Mouse (Mus musculus) intestine, postnatal 0 days (tissue): Measurements from ENCODE around the gene Scn2b. TPM values are rescaled to one million over a fixed set of nuclear protein-coding genes. Genes with fewer than 3 reads are reported as not detected.

Source experiments
- ATAC-seq: fragments of 200-750 bp; cut with Nextera tagmentation; 2 replicates; pipeline ENCODE4 v1.8.0; 2017; ENCODE audit warnings: mild to moderate bottlenecking, moderate TSS enrichment, moderate library complexity
- H3K27ac ChIP-seq: fragments of 300-500 bp; sonication (generic); 2 replicates; pipeline ENCODE4 v1.5.1; 2014; ENCODE audit warnings: mild to moderate bottlenecking, low read depth, low read length, moderate library complexity
- H3K27me3 ChIP-seq: fragments of 300-500 bp; sonication (generic); replicated peaks from 2 replicates; pipeline ENCODE4 v1.6.1; 2014; ENCODE audit warnings: low read length, mixed read lengths; ENCODE audit not compliant: control insufficient read depth, insufficient read depth
- H3K36me3 ChIP-seq: fragments of 300-500 bp; sonication (generic); 2 replicates; pipeline ENCODE4 v1.6.1; 2014; ENCODE audit warnings: mild to moderate bottlenecking, moderate library complexity; ENCODE audit not compliant: control insufficient read depth, insufficient read depth
- H3K4me1 ChIP-seq: fragments of 300-500 bp; sonication (generic); replicated peaks from 2 replicates; pipeline ENCODE4 v1.6.1; 2014; ENCODE audit warnings: antibody characterized with exemption, low read length, mixed read lengths; ENCODE audit not compliant: control insufficient read depth, insufficient read depth
- H3K4me2 ChIP-seq: fragments of 300-500 bp; sonication (generic); replicated peaks from 2 replicates; pipeline ENCODE4 v1.6.1; 2014; ENCODE audit warnings: low read depth, mild to moderate bottlenecking, moderate library complexity
- H3K4me3 ChIP-seq: fragments of 300-500 bp; sonication (generic); 2 replicates; pipeline ENCODE4 v1.5.1; 2014; ENCODE audit warnings: low read depth, low read length
- H3K9ac ChIP-seq: fragments of 300-500 bp; sonication (generic); 2 replicates; pipeline ENCODE4 v1.6.1; 2014; ENCODE audit warnings: mild to moderate bottlenecking, low read depth, low read length
- H3K9me3 ChIP-seq: fragments of 300-500 bp; sonication (generic); 2 replicates; pipeline ENCODE4 v1.6.1; 2016; ENCODE audit warnings: mixed run types; ENCODE audit not compliant: control insufficient read depth
- CTCF ChIP-seq: sonication (generic); IDR thresholded peaks from 2 replicates; pipeline ENCODE4 v1.5.1; 2016; ENCODE audit warnings: low read depth, mild to moderate bottlenecking, control low read depth, antibody characterized with exemption, moderate library complexity
- WGBS: fragments of 180-500 bp; shearing (Covaris S2); extraction: QIAGEN DNeasy Blood & Tissue Kit; methylation state at CpG from one replicate; pipeline ENCODE4 v1.1.7; 2014; 5-methylcytosine and 5-hydroxymethylcytosine counted together
- polyA plus RNA-seq: library from polyadenylated mRNA; unstranded; fragments of >200 nt; fragmentation: Nextera tagmentation; extraction: Ambion mirVana; gene quantifications from 2 replicates; pipeline ENCODE4 v1.2.1, GENCODE M21; 2015

Gene Scn2b
- polyA plus RNA-seq, 1 experiment from 2014 or later, result 0.96 TPM

- Histone ChIP-seq H3K27ac (no peak overlapping the region), H3K9ac (no peak overlapping the region), H3K4me1 (peaks cover 16% of the 10 kb centered on the region; the same call in 1 of the 2 replicates), H3K9me3 (no peaks in the 10 kb centered on the region), H3K27me3 (no peaks in the 10 kb centered on the region), H3K4me2 (peak overlapping the region; percentile 55), H3K4me3 (0 out of 2 replicates have a peak overlapping the region, but pooled peaks have one; percentile 35), H3K36me3 (no peaks in the 10 kb centered on the region)
- ATAC-seq, result no peak
- 50% methylated on average over 10 of the region's 10 CpGs for WGBS
- TF ChIP-seq CTCF, result no peak
Measured at GRCm38 (mm10) chr9:45118552-45118951, 970 bp downstream of the Scn2b start.

GRCm38 (mm10) chr9:45119316-45119953 is 1.9 kb downstream of the Scn2b start:
- WGBS, result 95% methylated on average over 8 of the region's 8 CpGs
- Histone ChIP-seq H3K9ac (no peak overlapping the region), H3K27me3 (no peaks in the 10 kb centered on the region), H3K9me3 (no peaks in the 10 kb centered on the region), H3K4me2 (no peak overlapping the region), H3K27ac (no peak overlapping the region), H3K4me3 (no peak overlapping the region), H3K36me3 (no peaks in the 10 kb centered on the region), H3K4me1 (peaks cover 16% of the 10 kb centered on the region; the same call in 1 of the 2 replicates)
- no peak for ATAC-seq
- TF ChIP-seq CTCF, result peak; percentile 56

GRCm38 (mm10) chr9:45119954-45120530 is 2.5 kb downstream of the Scn2b start:
- no peaks in the 10 kb centered on the region for H3K27me3 ChIP-seq
- peaks cover 16% of the 10 kb centered on the region; the same call in 1 of the 2 replicates for H3K4me1 ChIP-seq
- ATAC-seq, result no peak
- no peak overlapping the region for H3K27ac ChIP-seq
- no peak overlapping the region for H3K4me3 ChIP-seq
- TF ChIP-seq CTCF, result no peak
- H3K9ac ChIP-seq, result no peak overlapping the region
- no peaks in the 10 kb centered on the region for H3K9me3 ChIP-seq
- WGBS, result 90% methylated on average over 14 of the region's 14 CpGs
- no peak overlapping the region for H3K4me2 ChIP-seq
- no peaks in the 10 kb centered on the region for H3K36me3 ChIP-seq

- no peak for ATAC-seq
- Histone ChIP-seq H3K4me3 (no peak overlapping the region), H3K9me3 (no peaks in the 10 kb centered on the region), H3K27ac (no peak overlapping the region), H3K36me3 (no peaks in the 10 kb centered on the region), H3K27me3 (no peaks in the 10 kb centered on the region), H3K9ac (no peak overlapping the region), H3K4me1 (peaks cover 16% of the 10 kb centered on the region; the same call in 1 of the 2 replicates), H3K4me2 (no peak overlapping the region)
- WGBS, result 88% methylated on average over 6 of the region's 6 CpGs
- TF ChIP-seq CTCF, result no peak
Measured at GRCm38 (mm10) chr9:45120567-45120966, 3.0 kb downstream of the Scn2b start.

GRCm38 (mm10) chr9:45121001-45121400 is 3.4 kb downstream of the Scn2b start:
- H3K4me2 ChIP-seq, result no peak overlapping the region
- H3K9ac ChIP-seq, result no peak overlapping the region
- no peaks in the 10 kb centered on the region for H3K27me3 ChIP-seq
- peaks cover 13% of the 10 kb centered on the region; the same call in 1 of the 2 replicates for H3K4me1 ChIP-seq
- 69% methylated on average over 6 of the region's 6 CpGs for WGBS
- H3K9me3 ChIP-seq, result no peaks in the 10 kb centered on the region
- no peak for ATAC-seq
- H3K36me3 ChIP-seq, result no peaks in the 10 kb centered on the region
- H3K4me3 ChIP-seq, result no peak overlapping the region
- TF ChIP-seq CTCF, result no peak
- no peak overlapping the region for H3K27ac ChIP-seq

- 3% methylated on average over 10 of the region's 10 CpGs for WGBS
- Histone ChIP-seq H3K9ac (no peak overlapping the region), H3K4me3 (no peak overlapping the region), H3K27me3 (no peaks in the 10 kb centered on the region), H3K9me3 (no peaks in the 10 kb centered on the region), H3K36me3 (no peaks in the 10 kb centered on the region), H3K4me2 (peak overlapping the region; percentile 58), H3K27ac (no peak overlapping the region), H3K4me1 (peaks cover 8% of the 10 kb centered on the region; the same call in 1 of the 2 replicates)
- ATAC-seq, result peak; percentile 67
- TF ChIP-seq CTCF, result peak; percentile 98
Measured at GRCm38 (mm10) chr9:45121769-45122168, 4.2 kb downstream of the Scn2b start.
